Mouse (Mus musculus): Measurements from ENCODE around the gene Tmem131l. TPM values are rescaled to one million over a fixed set of nuclear protein-coding genes. Genes with fewer than 3 reads are reported as not detected.

The Tmem131l gene
- polyA plus RNA-seq, 1 experiment = 22.6 TPM

GRCm38 (mm10) chr3:84022201-84022584 is 17.8 kb downstream of the Tmem131l start:
- Histone ChIP-seq H3K27ac (ENCODE audit: insufficient read depth, low read length) (no peak overlapping the region), H3K4me3 (ENCODE audit: insufficient read depth, low read length) (no peak overlapping the region), H3K4me1 (ENCODE audit: control insufficient read depth, insufficient read depth, low read length) (peaks cover 12% of the 10 kb centered on the region)
- TF ChIP-seq POLR2A (IDR thresholded peaks at IDR 0.05; ENCODE audit: low read depth, low read length) = no peak
- no peak for TF ChIP-seq CTCF (IDR thresholded peaks at IDR 0.05; ENCODE audit: borderline replicate concordance, insufficient read depth, low read length)

GRCm38 (mm10) chr3:84021217-84022200 is 18.5 kb downstream of the Tmem131l start:
- no peak overlapping the region for H3K4me3 ChIP-seq (ENCODE audit: insufficient read depth, low read length)
- peaks cover 12% of the 10 kb centered on the region for H3K4me1 ChIP-seq (ENCODE audit: control insufficient read depth, insufficient read depth, low read length)
- TF ChIP-seq POLR2A (IDR thresholded peaks at IDR 0.05; ENCODE audit: low read depth, low read length) (no peak), CTCF (IDR thresholded peaks at IDR 0.05; ENCODE audit: borderline replicate concordance, insufficient read depth, low read length) (no peak)
- no peak overlapping the region for H3K27ac ChIP-seq (ENCODE audit: insufficient read depth, low read length)

- Histone ChIP-seq H3K4me1 (ENCODE audit: control insufficient read depth, insufficient read depth, low read length) (peaks cover 12% of the 10 kb centered on the region), H3K27ac (ENCODE audit: insufficient read depth, low read length) (no peak overlapping the region), H3K4me3 (ENCODE audit: insufficient read depth, low read length) (no peak overlapping the region)
- TF ChIP-seq POLR2A (IDR thresholded peaks at IDR 0.05; ENCODE audit: low read depth, low read length) (no peak), CTCF (IDR thresholded peaks at IDR 0.05; ENCODE audit: borderline replicate concordance, insufficient read depth, low read length) (no peak)
Observed at GRCm38 (mm10) chr3:84020528-84020927, 19.4 kb downstream of the Tmem131l start.

GRCm38 (mm10) chr3:84015484-84016016 is 24.4 kb downstream of the Tmem131l start:
- no peak for TF ChIP-seq POLR2A (IDR thresholded peaks at IDR 0.05; ENCODE audit: low read depth, low read length)
- no peak for TF ChIP-seq CTCF (IDR thresholded peaks at IDR 0.05; ENCODE audit: borderline replicate concordance, insufficient read depth, low read length)
- no peak overlapping the region for H3K27ac ChIP-seq (ENCODE audit: insufficient read depth, low read length)
- H3K4me1 ChIP-seq (ENCODE audit: control insufficient read depth, insufficient read depth, low read length) = no peaks in the 10 kb centered on the region
- H3K4me3 ChIP-seq (ENCODE audit: insufficient read depth, low read length) = no peak overlapping the region

GRCm38 (mm10) chr3:84010995-84011663 is 28.8 kb downstream of the Tmem131l start:
- TF ChIP-seq CTCF (IDR thresholded peaks at IDR 0.05; ENCODE audit: borderline replicate concordance, insufficient read depth, low read length) (no peak), POLR2A (IDR thresholded peaks at IDR 0.05; ENCODE audit: low read depth, low read length) (no peak)
- no peak overlapping the region for H3K4me3 ChIP-seq (ENCODE audit: insufficient read depth, low read length)
- H3K4me1 ChIP-seq (ENCODE audit: control insufficient read depth, insufficient read depth, low read length) = no peaks in the 10 kb centered on the region
- H3K27ac ChIP-seq (ENCODE audit: insufficient read depth, low read length) = no peak overlapping the region

GRCm38 (mm10) chr3:84005989-84006388 is 34.0 kb downstream of the Tmem131l start:
- Histone ChIP-seq H3K4me3 (ENCODE audit: insufficient read depth, low read length) (no peak overlapping the region), H3K4me1 (ENCODE audit: control insufficient read depth, insufficient read depth, low read length) (peaks cover 10% of the 10 kb centered on the region), H3K27ac (ENCODE audit: insufficient read depth, low read length) (no peak overlapping the region)
- TF ChIP-seq POLR2A (IDR thresholded peaks at IDR 0.05; ENCODE audit: low read depth, low read length) (no peak), CTCF (IDR thresholded peaks at IDR 0.05; ENCODE audit: borderline replicate concordance, insufficient read depth, low read length) (no peak)

GRCm38 (mm10) chr3:84004330-84005090 is 35.5 kb downstream of the Tmem131l start:
- H3K27ac ChIP-seq (ENCODE audit: insufficient read depth, low read length) = peak overlapping the region; percentile 45; the same call in 1 of the 2 replicates
- TF ChIP-seq POLR2A (IDR thresholded peaks at IDR 0.05; ENCODE audit: low read depth, low read length) = no peak
- no peak for TF ChIP-seq CTCF (IDR thresholded peaks at IDR 0.05; ENCODE audit: borderline replicate concordance, insufficient read depth, low read length)
- H3K4me1 ChIP-seq (ENCODE audit: control insufficient read depth, insufficient read depth, low read length) = peaks cover 10% of the 10 kb centered on the region
- no peak overlapping the region for H3K4me3 ChIP-seq (ENCODE audit: insufficient read depth, low read length)

GRCm38 (mm10) chr3:84002433-84003090 is 37.4 kb downstream of the Tmem131l start:
- no peak for TF ChIP-seq CTCF (IDR thresholded peaks at IDR 0.05; ENCODE audit: borderline replicate concordance, insufficient read depth, low read length)
- no peak for TF ChIP-seq POLR2A (IDR thresholded peaks at IDR 0.05; ENCODE audit: low read depth, low read length)
- Histone ChIP-seq H3K4me1 (ENCODE audit: control insufficient read depth, insufficient read depth, low read length) (peaks cover 10% of the 10 kb centered on the region), H3K27ac (ENCODE audit: insufficient read depth, low read length) (no peak overlapping the region), H3K4me3 (ENCODE audit: insufficient read depth, low read length) (no peak overlapping the region)

- Histone ChIP-seq H3K27ac (ENCODE audit: insufficient read depth, low read length) (no peak overlapping the region), H3K4me1 (ENCODE audit: control insufficient read depth, insufficient read depth, low read length) (peaks cover 8% of the 10 kb centered on the region), H3K4me3 (ENCODE audit: insufficient read depth, low read length) (no peak overlapping the region)
- TF ChIP-seq CTCF (IDR thresholded peaks at IDR 0.05; ENCODE audit: borderline replicate concordance, insufficient read depth, low read length) (no peak), POLR2A (IDR thresholded peaks at IDR 0.05; ENCODE audit: low read depth, low read length) (no peak)
Observed at GRCm38 (mm10) chr3:83997563-83997962, 42.4 kb downstream of the Tmem131l start.

Measured in embryonic fibroblast, embryonic 13.5 days (primary cell).